Comparison of ENCODE assay signal across 20 mouse cellular contexts in genomic region chr14:81858617-81859016, GRCm38 (mm10).
DNase-seq lines count a peak whose midpoint lies in the region; ATAC-seq and TF ChIP-seq lines count a peak whose summit lies in the region.
"Had no signal": no experiment of that assay in that cellular context is flagged by ENCODE, and none has a peak within 500 bp of the region (broad histone marks: within the 10 kb centered on the region; RNA-seq: fewer than 3 reads in every experiment).

No protein-coding gene starts in this region.

- H3K4me1 ChIP-seq in hindbrain, embryonic 11.5 days (replicated peaks; ENCODE audit: control insufficient read depth, insufficient read depth, low read length), result no peaks in the 10 kb centered on the region
- no peaks in the 10 kb centered on the region for H3K4me1 ChIP-seq in hindbrain, postnatal 0 days (ENCODE audit: insufficient read depth, low read length)
- H3K4me1 ChIP-seq in embryonic facial prominence, embryonic 11.5 days (ENCODE audit: control insufficient read depth, insufficient read depth, low read length), result no peaks in the 10 kb centered on the region
- H3K4me1 ChIP-seq: hindbrain, embryonic 12.5 days; limb, embryonic 15.5 days; midbrain, embryonic 15.5 days had no signal

- H3K36me3 ChIP-seq in hindbrain, embryonic 11.5 days (ENCODE audit: control insufficient read depth, insufficient read depth, low read length), result no peaks in the 10 kb centered on the region
- no peaks in the 10 kb centered on the region for H3K36me3 ChIP-seq in hindbrain, postnatal 0 days (ENCODE audit: insufficient read depth, low read length)
- H3K36me3 ChIP-seq in embryonic facial prominence, embryonic 11.5 days (replicated peaks; ENCODE audit: control insufficient read depth, insufficient read depth, low read depth, low read length), result no peaks in the 10 kb centered on the region
- H3K36me3 ChIP-seq: hindbrain, embryonic 12.5 days; limb, embryonic 15.5 days; midbrain, embryonic 15.5 days had no signal

- 52% methylated on average over 2 of the region's 2 CpGs for WGBS in hindbrain, embryonic 11.5 days
- 62% methylated on average over 2 of the region's 2 CpGs for WGBS in hindbrain, postnatal 0 days
- 19% methylated on average over 2 of the region's 2 CpGs for WGBS in embryonic facial prominence, embryonic 11.5 days

- no peak overlapping the region for H3K27ac ChIP-seq in hindbrain, embryonic 11.5 days (ENCODE audit: low read depth, low read length)
- no peak overlapping the region for H3K27ac ChIP-seq in hindbrain, postnatal 0 days
- no peak overlapping the region for H3K27ac ChIP-seq in embryonic facial prominence, embryonic 11.5 days (replicated peaks; ENCODE audit: low read depth, low read length)
- H3K27ac ChIP-seq: hindbrain, embryonic 12.5 days; limb, embryonic 15.5 days; midbrain, embryonic 15.5 days had no signal

- no peaks in the 10 kb centered on the region for H3K9me3 ChIP-seq in hindbrain, embryonic 11.5 days (ENCODE audit: control insufficient read depth, low read length)
- H3K9me3 ChIP-seq in hindbrain, postnatal 0 days (ENCODE audit: low read length), result no peaks in the 10 kb centered on the region
- no peaks in the 10 kb centered on the region for H3K9me3 ChIP-seq in embryonic facial prominence, embryonic 11.5 days (replicated peaks; ENCODE audit: control insufficient read depth, low read length)
- H3K9me3 ChIP-seq: hindbrain, embryonic 12.5 days; limb, embryonic 15.5 days; midbrain, embryonic 15.5 days had no signal

- ATAC-seq in hindbrain, embryonic 11.5 days (ENCODE audit: low FRiP score), result peak; percentile 56; the same call in 1 of the 2 replicates
- ATAC-seq in hindbrain, postnatal 0 days, result no peak
- no peak; the same call in 1 of the 2 replicates for ATAC-seq in embryonic facial prominence, embryonic 11.5 days (replicated peaks; ENCODE audit: insufficient number of reproducible peaks, low FRiP score, low TSS enrichment, low read depth)
- ATAC-seq: forebrain, embryonic 16.5 days; liver, postnatal 0 days; midbrain, embryonic 15.5 days had no signal

- H3K9ac ChIP-seq in hindbrain, embryonic 11.5 days (ENCODE audit: low read depth, low read length), result no peak overlapping the region
- H3K9ac ChIP-seq in hindbrain, postnatal 0 days (replicated peaks; ENCODE audit: low read length), result no peak overlapping the region
- no peak overlapping the region for H3K9ac ChIP-seq in embryonic facial prominence, embryonic 11.5 days (replicated peaks; ENCODE audit: low read length)
- H3K9ac ChIP-seq: hindbrain, embryonic 12.5 days; limb, embryonic 15.5 days; liver, postnatal 0 days; midbrain, embryonic 15.5 days had no signal

- DNase-seq in hindbrain, embryonic 11.5 days (ENCODE audit: low spot score), result peak; percentile 1
- no peak for DNase-seq in hindbrain, postnatal 0 days (ENCODE audit: low spot score)
- DNase-seq in embryo, embryonic 10 days (ENCODE audit: low spot score), result peak; percentile 20
- DNase-seq in embryonic facial prominence, embryonic 11.5 days (ENCODE audit: low spot score), result peak; percentile 13
- DNase-seq in mesoderm, embryonic 11.5 days (ENCODE audit: low read depth, low spot score), result peak; percentile 14
- no peak for DNase-seq in heart, adult 11 months
- DNase-seq in cerebellum, postnatal 14 days, result no peak
- DNase-seq: adrenal gland, postnatal 36 days; cerebellum, adult 18-20 months; heart, postnatal 10 days; kidney, postnatal 14 days; liver, postnatal 0 days; lung, postnatal 10 days; thymus, postnatal 14 days had no signal

- H3K27me3 ChIP-seq in hindbrain, embryonic 11.5 days (ENCODE audit: control insufficient read depth, insufficient read depth, low read length), result no peaks in the 10 kb centered on the region
- no peaks in the 10 kb centered on the region for H3K27me3 ChIP-seq in hindbrain, postnatal 0 days (ENCODE audit: insufficient read depth, low read length)
- H3K27me3 ChIP-seq in embryonic facial prominence, embryonic 11.5 days (ENCODE audit: control insufficient read depth, insufficient read depth, low read length), result no peaks in the 10 kb centered on the region
- H3K27me3 ChIP-seq: CH12.LX; hindbrain, embryonic 12.5 days; limb, embryonic 15.5 days; midbrain, embryonic 15.5 days had no signal

- H3K4me3 ChIP-seq in hindbrain, embryonic 11.5 days (ENCODE audit: low read depth, low read length), result no peak overlapping the region
- no peak overlapping the region for H3K4me3 ChIP-seq in hindbrain, postnatal 0 days (ENCODE audit: low read length)
- no peak overlapping the region for H3K4me3 ChIP-seq in embryonic facial prominence, embryonic 11.5 days (ENCODE audit: low read depth, low read length)
- H3K4me3 ChIP-seq: hindbrain, embryonic 12.5 days; limb, embryonic 15.5 days; midbrain, embryonic 15.5 days had no signal

- TF ChIP-seq CTCF in hindbrain, postnatal 0 days (IDR thresholded peaks at IDR 0.05; ENCODE audit: low read depth), result no peak

- H3K4me2 ChIP-seq in hindbrain, embryonic 11.5 days (replicated peaks; ENCODE audit: low read depth, low read length), result no peak overlapping the region
- H3K4me2 ChIP-seq in hindbrain, postnatal 0 days (ENCODE audit: low read depth, low read length), result no peak overlapping the region
- no peak overlapping the region for H3K4me2 ChIP-seq in embryonic facial prominence, embryonic 11.5 days (ENCODE audit: low read depth, low read length)
- H3K4me2 ChIP-seq: heart, embryonic 11.5 days; hindbrain, embryonic 12.5 days; limb, embryonic 15.5 days; midbrain, embryonic 15.5 days had no signal

Comparison
In these comparisons a context has a peak if more than half of its experiments do, and no peak if none do; other contexts are left out.
1. DNase-seq: peak in hindbrain, embryonic 11.5 days (single experiment), embryo, embryonic 10 days (single experiment), embryonic facial prominence, embryonic 11.5 days (single experiment) and mesoderm, embryonic 11.5 days (single experiment); none in hindbrain, postnatal 0 days (single experiment), heart, adult 11 months (single experiment) and cerebellum, postnatal 14 days (0 of 2).